ENCODE assay signal across 18 mouse cellular contexts in the genomic region with DNA sequence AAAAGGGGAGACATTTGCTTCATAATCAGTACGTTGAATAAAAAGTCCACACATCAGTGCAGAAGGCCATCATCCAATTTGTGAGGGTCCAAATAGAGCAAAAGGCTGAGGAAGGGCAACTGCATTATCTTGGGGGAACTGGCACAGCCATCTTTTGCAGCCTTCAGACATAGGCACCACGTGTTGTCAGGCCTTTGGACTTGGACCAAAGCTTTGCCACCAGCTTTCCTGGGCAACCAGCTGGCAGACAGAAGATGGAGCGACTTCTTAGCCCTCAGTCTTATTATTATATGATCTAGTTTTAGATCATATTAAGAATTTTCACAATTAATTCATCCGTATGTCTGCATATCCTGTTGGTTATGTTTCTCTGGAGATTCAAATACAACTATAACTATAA.
"Had no signal": no experiment of that assay in that cellular context is flagged by ENCODE, and none has a peak within 500 bp of the region (broad histone marks: within the 10 kb centered on the region; RNA-seq: fewer than 3 reads in every experiment).

No protein-coding gene starts in this region.

- H3K4me2 ChIP-seq: lung, embryonic 14.5 days; midbrain, embryonic 13.5 days; midbrain, embryonic 15.5 days; neural tube, embryonic 13.5 days; neural tube, embryonic 15.5 days had no signal

- H3K27ac ChIP-seq: midbrain, embryonic 10.5 days; midbrain, embryonic 13.5 days; midbrain, embryonic 15.5 days; neural tube, embryonic 13.5 days; neural tube, embryonic 15.5 days had no signal

- H3K9me3 ChIP-seq: midbrain, embryonic 10.5 days; midbrain, embryonic 13.5 days; midbrain, embryonic 15.5 days; neural tube, embryonic 13.5 days; neural tube, embryonic 15.5 days had no signal

- H3K4me1 ChIP-seq: midbrain, embryonic 10.5 days; midbrain, embryonic 13.5 days; midbrain, embryonic 15.5 days; neural tube, embryonic 13.5 days; neural tube, embryonic 15.5 days had no signal

- ATAC-seq: midbrain, embryonic 13.5 days; midbrain, embryonic 15.5 days had no signal

- H3K36me3 ChIP-seq: midbrain, embryonic 10.5 days; midbrain, embryonic 13.5 days; midbrain, embryonic 15.5 days; neural tube, embryonic 13.5 days; neural tube, embryonic 15.5 days had no signal

- H3K4me3 ChIP-seq: midbrain, embryonic 10.5 days; midbrain, embryonic 13.5 days; midbrain, embryonic 15.5 days; myocyte; neural tube, embryonic 13.5 days; neural tube, embryonic 15.5 days had no signal

- H3K27me3 ChIP-seq: midbrain, embryonic 13.5 days; midbrain, embryonic 15.5 days; neural tube, embryonic 13.5 days; neural tube, embryonic 15.5 days had no signal

- DNase-seq: lung, adult 18-20 months; lung, embryonic 14.5 days; lung, postnatal 10 days; lung, postnatal 4 days; retina, postnatal 1 day; right cerebral cortex, adult 18-20 months; right cerebral cortex, postnatal 25 days; right cerebral cortex, postnatal 4 days; spleen, adult 18-20 months; thymus, adult 18-20 months; thymus, postnatal 14 days; thymus, postnatal 36 days had no signal

- H3K9ac ChIP-seq: lung, embryonic 14.5 days; midbrain, embryonic 13.5 days; midbrain, embryonic 15.5 days; neural tube, embryonic 13.5 days; neural tube, embryonic 15.5 days had no signal
